Mouse (Mus musculus) kidney, postnatal 4 days (tissue): ENCODE measurements at regions not wholly inside any gene's neighbourhood (a gene's known extent, or its start where the extent isn't known, plus 50 kb on each side); places are given as distances from the start of the nearest gene placed in this dataset.

Source experiments
- DNase-seq, 2 experiments: peaks; one replicate each; pipeline ENCODE4 v3.0.0; 2021; ENCODE audit warnings: mixed read lengths in 2 of 2

- DNase-seq, result no peak
These were observed 233.7 kb upstream of the Isx start for GRCm38 (mm10) chr8:74639276-74639675.

- DNase-seq, result no peak
These were observed 232.3 kb upstream of the Isx start for GRCm38 (mm10) chr8:74640636-74641035.

- no peak for DNase-seq
These were observed 213.0 kb upstream of the Isx start for GRCm38 (mm10) chr8:74659950-74660349.

GRCm38 (mm10) chr8:74688342-74688741, 184.6 kb upstream of the Isx start:
- DNase-seq, result no peak

- no peak for DNase-seq
These were observed 177.0 kb upstream of the Isx start for GRCm38 (mm10) chr8:74696001-74696400.

- DNase-seq, result peak in 1 of 2 experiments; percentile 4
These were observed 175.7 kb upstream of the Isx start for GRCm38 (mm10) chr8:74697317-74697716.

GRCm38 (mm10) chr8:74712617-74713016, 160.4 kb upstream of the Isx start:
- DNase-seq, result no peak

- DNase-seq, result no peak
These were observed 156.9 kb upstream of the Isx start for GRCm38 (mm10) chr8:74716030-74716429.

GRCm38 (mm10) chr8:74764728-74765127, 108.2 kb upstream of the Isx start:
- DNase-seq, result no peak

GRCm38 (mm10) chr8:74775549-74775948, 97.4 kb upstream of the Isx start:
- no peak for DNase-seq

- DNase-seq, result no peak
These were observed 91.9 kb upstream of the Isx start for GRCm38 (mm10) chr8:74781087-74781486.

GRCm38 (mm10) chr8:74808685-74809084, 64.3 kb upstream of the Isx start:
- no peak for DNase-seq

- DNase-seq, result no peak
These were observed 62.9 kb upstream of the Isx start for GRCm38 (mm10) chr8:74810054-74810453.

GRCm38 (mm10) chr8:74818434-74818833, 54.5 kb upstream of the Isx start:
- no peak for DNase-seq

GRCm38 (mm10) chr8:74820716-74821115, 52.3 kb upstream of the Isx start:
- no peak for DNase-seq

GRCm38 (mm10) chr8:74822288-74822687, 50.7 kb upstream of the Isx start:
- DNase-seq, result no peak
